Mouse (Mus musculus) neural tube, embryonic 13.5 days (tissue): ENCODE measurements at regions not wholly inside any gene's neighbourhood (a gene's known extent, or its start where the extent isn't known, plus 50 kb on each side); places are given as distances from the start of the nearest gene placed in this dataset.
A peak's percentile ranks its signal among the peaks of the same experiment; 100 is the strongest.

Experiments used
- ATAC-seq: fragments of 200-750 bp; cut with Nextera tagmentation; 2 replicates; pipeline ENCODE4 v1.8.0; 2017; ENCODE audit warnings: low read depth, mild to moderate bottlenecking, moderate TSS enrichment, moderate library complexity
- H3K27ac ChIP-seq: fragments of 300-500 bp; sonication (generic); replicated peaks from 2 replicates; pipeline ENCODE4 v1.5.1; 2015; ENCODE audit warnings: moderate library complexity, mild to moderate bottlenecking, inconsistent platforms
- H3K27me3 ChIP-seq: fragments of 300-500 bp; sonication (generic); 2 replicates; pipeline ENCODE4 v1.6.1; 2015; ENCODE audit warnings: mild to moderate bottlenecking, inconsistent platforms
- H3K36me3 ChIP-seq: fragments of 300-500 bp; sonication (generic); 2 replicates; pipeline ENCODE4 v1.6.1; 2015; ENCODE audit warnings: mild to moderate bottlenecking, inconsistent platforms
- H3K4me1 ChIP-seq: fragments of 300-500 bp; sonication (generic); replicated peaks from 2 replicates; pipeline ENCODE4 v1.6.1; 2015; ENCODE audit warnings: inconsistent platforms
- H3K4me2 ChIP-seq: fragments of 300-500 bp; sonication (generic); 2 replicates; pipeline ENCODE4 v1.6.1; 2015; ENCODE audit warnings: inconsistent platforms, mild to moderate bottlenecking, moderate library complexity
- H3K4me3 ChIP-seq: fragments of 300-500 bp; sonication (generic); 2 replicates; pipeline ENCODE4 v1.5.1; 2015; ENCODE audit warnings: mild to moderate bottlenecking, inconsistent platforms
- H3K9ac ChIP-seq: fragments of 300-500 bp; sonication (generic); 2 replicates; pipeline ENCODE4 v1.6.1; 2015; ENCODE audit warnings: moderate library complexity, mild to moderate bottlenecking, inconsistent platforms
- H3K9me3 ChIP-seq: fragments of 300-500 bp; sonication (generic); 2 replicates; pipeline ENCODE4 v1.6.1; 2016; ENCODE audit warnings: inconsistent platforms
- WGBS: fragments of 180-500 bp; shearing (Covaris S2); methylation state at CpG from one replicate; pipeline ENCODE4 v1.1.7; 2015; 5-methylcytosine and 5-hydroxymethylcytosine counted together

- no peaks in the 10 kb centered on the region for H3K9me3 ChIP-seq
- H3K9ac ChIP-seq: 0 out of 2 replicates have a peak overlapping the region, but pooled peaks have one; percentile 45
- no peaks in the 10 kb centered on the region for H3K27me3 ChIP-seq
- 23% methylated on average over 13 of the region's 13 CpGs for WGBS
- no peaks in the 10 kb centered on the region for H3K36me3 ChIP-seq
- H3K4me3 ChIP-seq: no peak overlapping the region
- H3K4me1 ChIP-seq: peaks cover 34% of the 10 kb centered on the region
- ATAC-seq: peak; percentile 89
- peak overlapping the region; percentile 86 for H3K27ac ChIP-seq
- H3K4me2 ChIP-seq: peak overlapping the region; percentile 26; the same call in 1 of the 2 replicates
Observed at GRCm38 (mm10) chr4:48725660-48726348, 62.5 kb downstream of the Cavin4 start.

GRCm38 (mm10) chr4:48726349-48726835, 63.1 kb downstream of the Cavin4 start:
- Histone ChIP-seq H3K4me1 (peaks cover 34% of the 10 kb centered on the region), H3K27me3 (no peaks in the 10 kb centered on the region), H3K4me3 (no peak overlapping the region), H3K9me3 (no peaks in the 10 kb centered on the region), H3K9ac (no peak overlapping the region), H3K4me2 (no peak overlapping the region), H3K27ac (peak overlapping the region; percentile 86), H3K36me3 (no peaks in the 10 kb centered on the region)
- 0 out of 2 replicates have a peak, but pooled peaks have one; percentile 15 for ATAC-seq
- WGBS: 44% methylated on average over 11 of the region's 11 CpGs

- no peak overlapping the region for H3K27ac ChIP-seq
- WGBS: 64% methylated on average over 10 of the region's 10 CpGs
- H3K9ac ChIP-seq: no peak overlapping the region
- no peaks in the 10 kb centered on the region for H3K9me3 ChIP-seq
- peaks cover 9% of the 10 kb centered on the region for H3K4me1 ChIP-seq
- no peak overlapping the region for H3K4me3 ChIP-seq
- no peak overlapping the region for H3K4me2 ChIP-seq
- ATAC-seq: no peak
- no peaks in the 10 kb centered on the region for H3K27me3 ChIP-seq
- no peaks in the 10 kb centered on the region for H3K36me3 ChIP-seq
Observed at GRCm38 (mm10) chr4:48734854-48735564, 71.7 kb downstream of the Cavin4 start.

- no peak for ATAC-seq
- no peaks in the 10 kb centered on the region for H3K4me1 ChIP-seq
- H3K4me2 ChIP-seq: no peak overlapping the region
- H3K9ac ChIP-seq: no peak overlapping the region
- H3K27me3 ChIP-seq: no peaks in the 10 kb centered on the region
- H3K27ac ChIP-seq: no peak overlapping the region
- no peak overlapping the region for H3K4me3 ChIP-seq
- WGBS: 79% methylated on average over 3 of the region's 3 CpGs
- no peaks in the 10 kb centered on the region for H3K9me3 ChIP-seq
- H3K36me3 ChIP-seq: no peaks in the 10 kb centered on the region
Observed at GRCm38 (mm10) chr4:48746237-48746636, 82.9 kb downstream of the Cavin4 start.

- H3K27me3 ChIP-seq: no peaks in the 10 kb centered on the region
- H3K9me3 ChIP-seq: no peaks in the 10 kb centered on the region
- no peak overlapping the region for H3K4me2 ChIP-seq
- H3K4me3 ChIP-seq: no peak overlapping the region
- WGBS: 91% methylated on average over 7 of the region's 7 CpGs
- H3K27ac ChIP-seq: no peak overlapping the region
- H3K36me3 ChIP-seq: no peaks in the 10 kb centered on the region
- H3K4me1 ChIP-seq: 0 out of 2 replicates have a peak, but pooled peaks cover 2% of the 10 kb centered on the region
- no peak for ATAC-seq
- H3K9ac ChIP-seq: no peak overlapping the region
Observed at GRCm38 (mm10) chr4:48749566-48749965, 86.3 kb downstream of the Cavin4 start.

- no peak for ATAC-seq
- Histone ChIP-seq H3K4me1 (0 out of 2 replicates have a peak, but pooled peaks cover 7% of the 10 kb centered on the region), H3K9ac (no peak overlapping the region), H3K4me2 (no peak overlapping the region), H3K27me3 (no peaks in the 10 kb centered on the region), H3K9me3 (no peaks in the 10 kb centered on the region), H3K36me3 (no peaks in the 10 kb centered on the region), H3K4me3 (no peak overlapping the region), H3K27ac (no peak overlapping the region)
- 77% methylated on average over 5 of the region's 5 CpGs for WGBS
Observed at GRCm38 (mm10) chr4:48750087-48750486, 86.8 kb downstream of the Cavin4 start.

- 73% methylated on average over 13 of the region's 13 CpGs for WGBS
- Histone ChIP-seq H3K4me3 (no peak overlapping the region), H3K27me3 (no peaks in the 10 kb centered on the region), H3K4me2 (no peak overlapping the region), H3K9me3 (no peaks in the 10 kb centered on the region), H3K4me1 (0 out of 2 replicates have a peak, but pooled peaks cover 7% of the 10 kb centered on the region), H3K9ac (no peak overlapping the region), H3K27ac (no peak overlapping the region; the same call in 1 of the 2 replicates), H3K36me3 (no peaks in the 10 kb centered on the region)
- no peak for ATAC-seq
Observed at GRCm38 (mm10) chr4:48754466-48755171, 91.3 kb downstream of the Cavin4 start.

- no peak overlapping the region for H3K9ac ChIP-seq
- no peak overlapping the region for H3K4me2 ChIP-seq
- no peak overlapping the region for H3K4me3 ChIP-seq
- no peaks in the 10 kb centered on the region for H3K36me3 ChIP-seq
- no peaks in the 10 kb centered on the region for H3K4me1 ChIP-seq
- ATAC-seq: no peak
- no peaks in the 10 kb centered on the region for H3K27me3 ChIP-seq
- no peak overlapping the region for H3K27ac ChIP-seq
- H3K9me3 ChIP-seq: no peaks in the 10 kb centered on the region
- WGBS: 84% methylated on average over 8 of the region's 8 CpGs
Observed at GRCm38 (mm10) chr4:48760625-48761024, 97.3 kb downstream of the Cavin4 start.

GRCm38 (mm10) chr4:48766458-48766857, 103.1 kb downstream of the Cavin4 start:
- Histone ChIP-seq H3K4me3 (no peak overlapping the region), H3K9ac (no peak overlapping the region), H3K27me3 (no peaks in the 10 kb centered on the region), H3K9me3 (no peaks in the 10 kb centered on the region), H3K27ac (no peak overlapping the region), H3K36me3 (no peaks in the 10 kb centered on the region), H3K4me1 (peaks cover 16% of the 10 kb centered on the region), H3K4me2 (no peak overlapping the region)
- ATAC-seq: no peak
- WGBS: 86% methylated on average over 1 of the region's 1 CpGs

GRCm38 (mm10) chr4:48770403-48770953, 107.2 kb downstream of the Cavin4 start:
- Histone ChIP-seq H3K27me3 (no peaks in the 10 kb centered on the region), H3K9me3 (no peaks in the 10 kb centered on the region), H3K4me3 (no peak overlapping the region), H3K27ac (peak overlapping the region; percentile 82), H3K9ac (peak overlapping the region; percentile 44), H3K36me3 (no peaks in the 10 kb centered on the region), H3K4me1 (peaks cover 34% of the 10 kb centered on the region), H3K4me2 (peak overlapping the region; percentile 17)
- 38% methylated on average over 2 of the region's 3 CpGs for WGBS
- ATAC-seq: peak; percentile 33

- 23% methylated on average over 14 of the region's 14 CpGs for WGBS
- no peak overlapping the region for H3K4me3 ChIP-seq
- H3K4me2 ChIP-seq: peak overlapping the region; percentile 17
- H3K9me3 ChIP-seq: no peaks in the 10 kb centered on the region
- H3K27ac ChIP-seq: peak overlapping the region; percentile 82
- peaks cover 34% of the 10 kb centered on the region for H3K4me1 ChIP-seq
- no peaks in the 10 kb centered on the region for H3K27me3 ChIP-seq
- ATAC-seq: peak; percentile 95
- H3K36me3 ChIP-seq: no peaks in the 10 kb centered on the region
- 0 out of 2 replicates have a peak overlapping the region, but pooled peaks have one; percentile 18 for H3K9ac ChIP-seq
Observed at GRCm38 (mm10) chr4:48770954-48771665, 107.8 kb downstream of the Cavin4 start.
